Mouse (Mus musculus): ENCODE results near the gene Tpbgl.

Tpbgl gene

DNA sequence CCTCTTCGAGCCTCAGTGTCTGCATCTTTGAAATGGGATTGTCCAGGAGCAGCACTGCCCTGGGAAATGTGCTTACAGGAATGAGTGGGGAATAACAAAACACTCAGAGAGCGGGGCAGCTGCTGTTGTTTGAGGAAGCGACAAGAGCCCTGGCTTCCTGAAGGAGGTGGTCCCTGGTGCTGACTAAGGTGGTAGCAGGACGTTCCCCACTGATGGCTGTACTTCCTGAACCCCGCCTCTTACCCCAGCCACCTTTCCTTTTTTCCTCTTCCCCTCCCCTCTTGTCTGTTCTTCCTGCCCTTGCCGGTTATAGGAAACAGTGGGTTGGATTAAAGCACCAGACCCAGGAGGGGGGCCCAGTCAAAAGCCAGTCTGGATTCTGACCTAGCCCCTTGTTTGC is 46.7 kb downstream of the Tpbgl start:
- DNase-seq (ENCODE audit: low spot score) = no peak

DNA sequence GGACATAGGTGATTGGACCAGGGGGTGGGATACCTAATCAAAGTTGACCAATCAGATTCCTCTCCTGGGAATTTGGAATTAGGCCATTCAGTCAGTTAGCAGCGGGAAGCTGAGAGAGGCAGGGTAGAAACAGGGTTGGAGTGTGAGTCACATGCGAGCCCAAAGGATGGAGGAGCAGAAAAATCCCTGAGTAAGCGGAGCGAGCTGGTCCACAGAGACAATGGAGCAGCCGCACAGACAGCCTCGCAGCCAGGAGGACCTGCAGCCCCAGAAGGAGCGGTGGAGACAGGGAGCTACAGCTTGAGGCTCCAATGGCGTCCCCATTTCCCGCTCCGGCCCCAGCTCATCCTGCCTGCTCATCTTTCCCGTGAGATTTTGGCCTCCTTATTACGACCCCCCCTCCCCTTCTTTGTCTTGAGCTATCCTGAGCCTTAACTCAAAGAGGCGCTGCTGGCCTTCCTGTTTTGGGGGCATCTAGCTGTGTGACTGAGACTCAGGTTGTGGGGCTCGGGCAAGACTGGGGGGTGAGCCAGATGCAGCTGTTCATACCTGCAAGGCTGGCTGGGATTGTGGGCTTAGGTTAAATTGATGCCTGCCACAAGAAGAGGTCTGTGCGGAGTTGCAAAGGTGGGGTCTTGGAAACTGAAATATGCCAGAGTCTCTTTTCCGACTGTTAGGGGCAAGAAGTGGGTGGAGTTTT is 47.3 kb downstream of the Tpbgl start:
- DNase-seq (ENCODE audit: low spot score) = no peak

DNA sequence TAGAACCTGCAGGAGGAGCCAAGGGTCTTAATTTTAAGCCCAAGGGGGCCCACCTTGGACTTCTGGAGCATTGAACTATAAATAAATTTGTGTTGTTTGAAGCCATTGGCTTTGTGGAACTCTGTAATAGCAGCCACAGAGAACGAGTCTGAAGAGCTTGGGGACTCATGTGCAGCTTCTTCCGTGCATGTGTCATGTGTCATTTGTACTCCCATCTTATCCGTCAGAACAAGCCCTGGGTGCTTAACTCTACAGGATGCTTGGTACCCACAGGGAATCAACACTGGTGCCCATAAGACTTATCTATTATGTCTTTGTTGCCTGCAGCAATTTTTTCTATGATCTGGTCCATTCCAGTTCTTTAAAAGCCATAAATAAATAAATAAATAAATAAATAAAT is 48.7 kb downstream of the Tpbgl start:
- DNase-seq (ENCODE audit: low spot score) = no peak
